Mouse (Mus musculus) heart, embryonic 16.5 days (tissue): ENCODE measurements around the gene Olfr668. TPM values are rescaled to one million over a fixed set of nuclear protein-coding genes. Genes with fewer than 3 reads are reported as not detected.
"Not testable (repeated sequence)": the region's sequence is repeated elsewhere in the genome, so short reads cannot be mapped to it uniquely, and the experiment has no call there.

Experiments used
- ATAC-seq: fragments of 200-750 bp; cut with Nextera tagmentation; replicated peaks from 2 replicates; pipeline ENCODE4 v1.8.0; 2017; ENCODE audit warnings: moderate number of reproducible peaks; ENCODE audit not compliant: insufficient read depth, low FRiP score; ENCODE audit errors: extremely low read depth
- H3K27ac ChIP-seq: fragments of 300-500 bp; sonication (generic); 2 replicates; pipeline ENCODE4 v1.5.1; 2014; ENCODE audit warnings: mild to moderate bottlenecking, low read length, control low read depth, moderate library complexity
- H3K27me3 ChIP-seq: fragments of 300-500 bp; sonication (generic); 2 replicates; pipeline ENCODE4 v1.6.1; 2014; ENCODE audit warnings: low read length, mixed read lengths; ENCODE audit not compliant: control insufficient read depth, insufficient read depth
- H3K36me3 ChIP-seq: fragments of 300-500 bp; sonication (generic); 2 replicates; pipeline ENCODE4 v1.6.1; 2014; ENCODE audit not compliant: control insufficient read depth, insufficient read depth
- H3K4me1 ChIP-seq: fragments of 300-500 bp; sonication (generic); 2 replicates; pipeline ENCODE4 v1.6.1; 2014; ENCODE audit warnings: low read length, mixed read lengths; ENCODE audit not compliant: control insufficient read depth, insufficient read depth
- H3K4me2 ChIP-seq: fragments of 300-500 bp; sonication (generic); 2 replicates; pipeline ENCODE4 v1.6.1; 2014; ENCODE audit warnings: low read depth, mild to moderate bottlenecking, control low read depth, low read length
- H3K4me3 ChIP-seq: fragments of 300-500 bp; sonication (generic); 2 replicates; pipeline ENCODE4 v1.5.1; 2014; ENCODE audit warnings: mild to moderate bottlenecking, control low read depth, low read length
- H3K9ac ChIP-seq: fragments of 300-500 bp; sonication (generic); 2 replicates; pipeline ENCODE4 v1.6.1; 2014; ENCODE audit warnings: low read length, control low read depth
- H3K9me3 ChIP-seq: fragments of 300-500 bp; sonication (generic); replicated peaks from 2 replicates; pipeline ENCODE4 v1.6.1; 2016; ENCODE audit warnings: low read length; ENCODE audit not compliant: control insufficient read depth
- WGBS: fragments of 180-500 bp; shearing (Covaris S2); extraction: QIAGEN DNeasy Blood & Tissue Kit; methylation state at CpG from one replicate; pipeline ENCODE4 v1.1.7; 2014; 5-methylcytosine and 5-hydroxymethylcytosine counted together
- polyA plus RNA-seq: library from polyadenylated mRNA; unstranded; fragments of >200 nt; fragmentation: Nextera tagmentation; extraction: Ambion mirVana; gene quantifications from 2 replicates; pipeline ENCODE4 v1.2.1, GENCODE M21; 2015

The Olfr668 gene
- polyA plus RNA-seq = not detected in 2 replicates

DNA sequence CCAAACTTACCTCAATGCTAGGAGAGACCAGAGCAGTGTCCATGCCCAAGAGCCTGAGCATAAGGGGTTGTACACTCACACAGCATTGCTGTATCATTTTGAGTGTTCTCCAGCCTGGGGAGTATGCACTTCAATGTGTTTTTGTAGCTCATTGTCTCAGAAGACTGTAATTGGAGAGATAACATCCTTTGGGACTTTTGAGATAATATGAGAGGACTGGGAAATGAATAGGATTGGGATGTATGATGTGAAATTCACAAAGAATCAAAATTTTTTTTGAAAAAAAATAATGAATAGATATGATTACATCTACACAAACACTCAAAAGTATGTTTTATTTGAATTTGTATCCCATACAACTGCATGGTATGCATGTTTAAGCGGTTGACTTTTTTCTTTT lies at the start of gene Olfr668:
TSS of gene Olfr668 (minus strand) at position 101 of the 400 bp plus-strand sequence.
- H3K27me3 ChIP-seq = no peaks in the 10 kb centered on the region
- H3K36me3 ChIP-seq = no peaks in the 10 kb centered on the region
- no peaks in the 10 kb centered on the region for H3K4me1 ChIP-seq
- H3K4me3 ChIP-seq = no peak within 1 kb of the TSS
- H3K27ac ChIP-seq = no peak within 1 kb of the TSS
- 67% methylated on average over 1 of the region's 1 CpGs for WGBS
- H3K4me2 ChIP-seq = no peak within 1 kb of the TSS
- no peaks in the 10 kb centered on the region for H3K9me3 ChIP-seq
- H3K9ac ChIP-seq = no peak within 1 kb of the TSS
- no peak for ATAC-seq

DNA sequence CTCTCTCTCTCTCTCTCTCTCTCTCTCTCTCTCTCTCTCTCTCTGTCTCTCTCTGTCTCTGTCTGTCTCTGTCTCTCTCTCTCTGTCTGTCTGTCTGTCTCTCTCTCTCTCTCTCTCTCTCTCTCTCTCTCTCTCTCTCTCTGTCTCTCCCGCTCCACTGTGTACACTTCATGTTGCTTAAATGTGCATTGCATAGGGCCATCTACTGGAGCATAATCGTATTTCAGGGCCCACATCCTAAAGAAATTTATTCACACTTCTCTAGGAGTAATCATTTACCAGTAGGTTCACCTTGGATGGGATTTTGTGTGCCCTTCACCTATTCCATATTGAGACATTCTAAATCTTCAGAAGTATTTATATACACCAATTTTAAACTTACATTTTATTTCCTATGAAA lies 44.6 kb upstream of the Olfr668 start:
- H3K27ac ChIP-seq, ATAC-seq, H3K4me3 ChIP-seq, H3K4me1 ChIP-seq, H3K27me3 ChIP-seq, H3K4me2 ChIP-seq, H3K9ac ChIP-seq, H3K36me3 ChIP-seq, H3K9me3 ChIP-seq: not testable (repeated sequence)
- 58% methylated on average over 2 of the region's 2 CpGs for WGBS

DNA sequence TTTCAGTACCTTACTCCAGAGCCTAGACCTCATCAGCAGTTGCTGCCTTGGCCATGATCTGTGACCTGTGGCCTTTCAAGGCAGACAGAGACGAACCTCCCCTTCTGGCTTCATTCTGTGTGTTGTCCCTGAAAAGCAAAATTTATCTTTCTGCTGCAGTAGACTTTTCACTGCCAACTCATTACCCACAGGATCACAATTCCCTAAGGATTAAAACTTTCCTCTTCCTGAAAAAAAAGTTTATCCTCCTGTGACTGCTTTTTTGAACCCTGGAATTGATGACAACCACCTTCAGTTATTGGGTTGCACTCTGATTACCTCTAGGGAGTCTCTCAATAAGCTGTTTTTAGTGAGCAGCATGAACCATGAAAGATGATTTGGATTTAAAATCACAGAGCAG lies 34.7 kb upstream of the Olfr668 start, which contains the start of gene Olfr670:
TSS of gene Olfr670 (minus strand) at position 101 of the 400 bp plus-strand sequence.
- no peaks in the 10 kb centered on the region for H3K4me1 ChIP-seq
- no peak for ATAC-seq
- H3K9me3 ChIP-seq = no peaks in the 10 kb centered on the region
- no peak within 1 kb of the TSS for H3K4me2 ChIP-seq
- no peaks in the 10 kb centered on the region for H3K36me3 ChIP-seq
- no peak within 1 kb of the TSS for H3K9ac ChIP-seq
- 21% methylated on average over 1 of the region's 1 CpGs for WGBS
- no peak within 1 kb of the TSS for H3K27ac ChIP-seq
- H3K27me3 ChIP-seq = no peaks in the 10 kb centered on the region
- H3K4me3 ChIP-seq = no peak within 1 kb of the TSS

DNA sequence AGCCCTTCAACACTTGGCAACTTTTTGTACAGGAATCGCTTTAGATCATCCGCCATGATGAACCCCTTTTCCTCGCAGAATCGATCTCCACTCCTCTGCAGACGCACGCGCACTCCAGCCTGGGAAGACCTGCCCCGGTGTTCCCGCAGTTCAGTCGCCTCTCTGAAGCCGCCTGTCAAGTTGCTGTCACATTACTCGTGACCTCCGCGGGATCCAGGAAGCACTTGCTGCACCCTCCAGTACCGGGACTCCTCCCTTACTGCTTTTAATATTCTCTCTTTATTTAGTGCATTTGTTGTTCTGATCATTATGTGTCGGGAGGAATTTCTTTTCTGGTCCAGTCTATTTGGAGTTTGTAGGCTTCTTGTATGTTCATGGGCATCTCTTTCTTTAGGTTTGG lies 22.4 kb upstream of the Olfr668 start:
- H3K4me1 ChIP-seq, H3K4me3 ChIP-seq, ATAC-seq, H3K9ac ChIP-seq, H3K27ac ChIP-seq, H3K4me2 ChIP-seq, H3K36me3 ChIP-seq, H3K9me3 ChIP-seq, H3K27me3 ChIP-seq: not testable (repeated sequence)
- 89% methylated on average over 16 of the region's 16 CpGs for WGBS

DNA sequence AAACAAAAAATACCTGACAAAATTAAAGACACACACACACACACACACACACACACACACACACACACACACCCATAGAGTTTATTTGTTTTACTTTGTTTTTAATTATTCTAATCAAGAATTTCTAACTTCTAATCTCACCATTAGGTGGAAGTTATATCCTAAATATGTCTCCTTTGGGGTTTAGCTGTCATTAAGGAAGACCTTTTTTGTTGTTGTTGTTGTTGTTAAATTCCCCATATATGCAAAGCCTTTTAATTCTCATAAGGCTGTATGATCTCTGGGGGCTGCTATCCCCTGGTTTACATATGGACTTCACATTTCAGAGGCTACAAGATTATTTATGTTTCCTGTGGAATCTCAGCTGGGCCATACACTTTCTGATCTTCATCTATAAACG lies 6.1 kb upstream of the Olfr668 start, which contains the start of gene Olfr669:
TSS of gene Olfr669 (plus strand) at position 301 of the 400 bp plus-strand sequence.
- H3K4me2 ChIP-seq = no peak within 1 kb of the TSS

DNA sequence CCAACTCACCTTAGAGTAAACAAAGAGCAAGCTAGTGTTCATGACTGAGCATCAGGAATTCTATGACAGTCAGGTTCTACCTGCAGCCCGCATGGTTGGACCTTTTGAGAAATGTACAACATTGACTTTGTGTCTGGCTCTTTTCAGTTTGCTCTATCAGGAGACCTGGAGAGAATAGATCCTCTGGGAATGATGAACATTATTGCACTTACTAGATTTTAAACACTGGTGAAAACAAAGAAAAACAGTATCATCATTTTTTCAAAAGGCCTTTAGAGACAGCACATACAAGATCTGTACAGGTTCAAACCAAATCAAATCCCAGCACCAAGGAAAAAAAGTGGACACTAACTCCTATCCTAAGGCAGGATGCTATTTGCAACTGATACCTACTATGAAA lies 6.5 kb downstream of the Olfr668 start, which contains the start of gene Olfr667:
TSS of gene Olfr667 (minus strand) at position 101 of the 400 bp plus-strand sequence.
- Histone ChIP-seq H3K36me3 (no peaks in the 10 kb centered on the region), H3K4me1 (no peaks in the 10 kb centered on the region), H3K9ac (no peak within 1 kb of the TSS), H3K27ac (no peak within 1 kb of the TSS), H3K9me3 (no peaks in the 10 kb centered on the region), H3K27me3 (no peaks in the 10 kb centered on the region), H3K4me3 (no peak within 1 kb of the TSS), H3K4me2 (no peak within 1 kb of the TSS)
- 72% methylated on average over 1 of the region's 1 CpGs for WGBS
- no peak for ATAC-seq

More for the DNA sequence above, 6.1 kb upstream of the Olfr668 start, which contains the start of gene Olfr669:
- 86% methylated on average over 1 of the region's 1 CpGs for WGBS
- Histone ChIP-seq H3K27ac (no peak within 1 kb of the TSS), H3K4me1 (no peaks in the 10 kb centered on the region), H3K4me3 (no peak within 1 kb of the TSS), H3K9me3 (no peaks in the 10 kb centered on the region), H3K9ac (no peak within 1 kb of the TSS), H3K36me3 (no peaks in the 10 kb centered on the region), H3K27me3 (no peaks in the 10 kb centered on the region)
- ATAC-seq = no peak

DNA sequence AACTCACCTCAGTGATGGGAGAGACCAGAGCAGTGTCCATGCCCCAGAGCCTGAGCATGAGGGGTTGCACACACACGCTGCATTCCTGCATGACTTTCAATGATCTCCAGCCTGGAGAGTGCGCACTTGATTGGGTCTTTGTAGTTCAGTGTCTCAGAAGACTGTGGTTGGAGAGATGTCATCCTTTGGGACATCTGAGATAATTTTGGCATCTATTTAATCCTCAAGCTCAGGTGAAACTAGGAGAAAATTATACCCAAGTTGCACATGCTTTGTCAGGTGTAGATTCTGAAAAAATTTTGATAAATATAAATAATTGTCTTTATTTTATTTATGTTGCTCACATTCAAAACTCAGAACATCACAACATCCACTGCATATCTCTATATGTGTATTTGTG lies 32.0 kb downstream of the Olfr668 start, which contains the start of gene Olfr666:
TSS of gene Olfr666 (minus strand) at position 101 of the 400 bp plus-strand sequence.
- no peak within 1 kb of the TSS for H3K4me3 ChIP-seq
- no peak within 1 kb of the TSS for H3K9ac ChIP-seq
- no peaks in the 10 kb centered on the region for H3K4me1 ChIP-seq
- no peak within 1 kb of the TSS for H3K4me2 ChIP-seq
- WGBS = 83% methylated on average over 2 of the region's 2 CpGs
- ATAC-seq = no peak
- H3K27ac ChIP-seq = no peak within 1 kb of the TSS
- no peaks in the 10 kb centered on the region for H3K27me3 ChIP-seq
- no peaks in the 10 kb centered on the region for H3K36me3 ChIP-seq
- H3K9me3 ChIP-seq = 0 out of 2 replicates have a peak, but pooled peaks cover 2% of the 10 kb centered on the region

DNA sequence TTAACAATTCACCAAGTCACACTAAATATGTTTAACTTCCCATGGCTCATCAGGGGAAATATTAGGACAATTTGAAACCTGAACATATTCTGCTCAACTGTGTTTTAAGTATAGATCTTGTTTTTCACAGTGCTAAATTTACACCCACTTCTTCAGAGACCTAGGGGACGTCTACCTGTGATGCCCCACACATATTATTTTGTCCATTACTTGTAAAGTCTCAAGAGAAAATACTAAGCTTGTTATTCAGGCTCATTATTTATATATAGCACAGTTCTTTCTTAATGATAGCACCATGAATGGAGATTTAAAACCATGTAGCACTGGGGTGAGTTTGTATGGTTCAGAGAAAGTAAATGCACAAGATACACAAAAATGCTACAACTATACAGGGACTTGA lies 50.1 kb downstream of the Olfr668 start, which contains the start of gene Olfr665:
TSS of gene Olfr665 (plus strand) at position 301 of the 400 bp plus-strand sequence.
- no peaks in the 10 kb centered on the region for H3K9me3 ChIP-seq
- H3K4me2 ChIP-seq = no peak within 1 kb of the TSS
- no peak within 1 kb of the TSS for H3K4me3 ChIP-seq
- no peaks in the 10 kb centered on the region for H3K36me3 ChIP-seq
- no peaks in the 10 kb centered on the region for H3K4me1 ChIP-seq
- no peak within 1 kb of the TSS for H3K9ac ChIP-seq
- no peaks in the 10 kb centered on the region for H3K27me3 ChIP-seq
- WGBS = 24% methylated on average over 1 of the region's 1 CpGs
- no peak within 1 kb of the TSS for H3K27ac ChIP-seq
- no peak for ATAC-seq
